Mouse (Mus musculus) liver, postnatal 0 days (tissue): ENCODE data around the gene Nhlh1. TPM values are rescaled to one million over a fixed set of nuclear protein-coding genes. Genes with fewer than 3 reads are reported as not detected.
A peak's percentile ranks its signal among the peaks of the same experiment; 100 is the strongest.

Source experiments
- ATAC-seq: fragments of 200-750 bp; cut with Nextera tagmentation; 2 replicates; pipeline ENCODE4 v1.8.0; 2017; ENCODE audit warnings: mild to moderate bottlenecking, moderate library complexity
- DNase-seq: peaks from one replicate; pipeline ENCODE4 v3.0.0-alpha.2; 2016
- H3K27ac ChIP-seq: fragments of 300-500 bp; sonication (generic); 2 replicates; pipeline ENCODE4 v1.5.1; 2014; ENCODE audit warnings: antibody characterized with exemption, moderate library complexity, mild to moderate bottlenecking, low read depth
- H3K27me3 ChIP-seq: fragments of 300-500 bp; sonication (generic); 2 replicates; pipeline ENCODE4 v1.6.1; 2014; ENCODE audit warnings: low read length, control low read depth, mixed read lengths; ENCODE audit not compliant: insufficient read depth
- H3K36me3 ChIP-seq: fragments of 300-500 bp; sonication (generic); replicated peaks from 2 replicates; pipeline ENCODE4 v1.6.1; 2014; ENCODE audit warnings: mild to moderate bottlenecking, control low read depth, low read length, moderate library complexity, mixed read lengths; ENCODE audit not compliant: insufficient read depth
- H3K4me1 ChIP-seq: fragments of 300-500 bp; sonication (generic); 2 replicates; pipeline ENCODE4 v1.6.1; 2014; ENCODE audit warnings: antibody characterized with exemption, mild to moderate bottlenecking, control low read depth; ENCODE audit not compliant: insufficient read depth
- H3K4me2 ChIP-seq: fragments of 300-500 bp; sonication (generic); 2 replicates; pipeline ENCODE4 v1.6.1; 2014; ENCODE audit warnings: low read depth, mild to moderate bottlenecking, low read length, moderate library complexity, mixed read lengths
- H3K4me3 ChIP-seq: fragments of 300-500 bp; sonication (generic); 2 replicates; pipeline ENCODE4 v1.5.1; 2014; ENCODE audit warnings: low read depth, low read length
- H3K9ac ChIP-seq: fragments of 300-500 bp; sonication (generic); replicated peaks from 2 replicates; pipeline ENCODE4 v1.6.1; 2014; ENCODE audit warnings: mild to moderate bottlenecking, moderate library complexity
- H3K9me3 ChIP-seq: fragments of 300-500 bp; sonication (generic); 2 replicates; pipeline ENCODE4 v1.6.1; 2016; ENCODE audit warnings: mild to moderate bottlenecking, control low read depth, low read length, mixed read lengths
- CTCF ChIP-seq: sonication (generic); IDR thresholded peaks from 2 replicates; pipeline ENCODE4 v1.5.1; 2016; ENCODE audit warnings: antibody characterized with exemption, low read depth
- EP300 ChIP-seq: IDR thresholded peaks from 2 replicates; pipeline ENCODE4 v1.6.1; 2016; ENCODE audit warnings: antibody characterized with exemption, low read depth, mild to moderate bottlenecking
- WGBS: fragments of 180-500 bp; shearing (Covaris S2); extraction: QIAGEN DNeasy Blood & Tissue Kit; methylation state at CpG from one replicate; pipeline ENCODE4 v1.1.7; 2014; ENCODE audit not compliant: insufficient replicate concordance; 5-methylcytosine and 5-hydroxymethylcytosine counted together
- polyA plus RNA-seq: library from polyadenylated mRNA; unstranded; fragments of >200 nt; fragmentation: Nextera tagmentation; extraction: Ambion mirVana; gene quantifications from 2 replicates; pipeline ENCODE4 v1.2.1, GENCODE M21; 2015

The Nhlh1 gene
- polyA plus RNA-seq, 1 experiment from 2014 or later, result not detected

DNA sequence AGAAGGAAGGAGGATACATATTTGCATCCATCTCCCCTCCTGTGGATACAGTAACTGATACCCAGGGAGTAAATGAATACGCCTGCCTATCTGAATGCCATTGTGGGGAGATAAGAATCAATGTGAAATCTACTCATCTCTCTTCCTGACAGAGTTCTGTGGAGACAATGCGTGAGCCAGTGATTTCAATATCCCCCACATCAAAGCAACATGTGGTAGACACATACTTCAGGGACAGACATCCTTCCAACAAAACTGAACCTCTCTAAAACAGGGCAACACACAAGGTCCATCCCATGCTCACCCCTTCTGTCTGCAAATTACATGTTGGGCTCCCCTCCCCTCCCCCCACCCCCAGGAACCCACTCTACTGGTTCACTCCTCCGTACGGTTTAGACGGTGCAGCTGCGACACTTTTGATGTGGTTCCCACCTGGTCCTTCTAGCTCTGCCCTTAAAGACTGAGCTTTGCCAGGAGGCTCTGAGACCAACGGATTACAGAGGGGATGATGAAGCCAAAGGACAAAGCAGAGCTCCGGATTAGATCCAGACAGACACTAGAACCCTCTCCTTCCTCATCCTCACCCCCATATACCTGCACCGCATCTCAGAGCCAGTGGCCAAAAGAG, 41.9 kb downstream of the Nhlh1 start:
- Histone ChIP-seq H3K4me1 (no peaks in the 10 kb centered on the region; the same call in 1 of the 2 replicates), H3K4me3 (no peak overlapping the region), H3K36me3 (no peaks in the 10 kb centered on the region), H3K4me2 (no peak overlapping the region), H3K9me3 (no peaks in the 10 kb centered on the region), H3K27ac (no peak overlapping the region), H3K9ac (no peak overlapping the region), H3K27me3 (no peaks in the 10 kb centered on the region)
- TF ChIP-seq CTCF, result no peak
- no peak for TF ChIP-seq EP300
- 75% methylated on average over 9 of the region's 9 CpGs for WGBS
- no peak for DNase-seq
- ATAC-seq, result no peak

DNA sequence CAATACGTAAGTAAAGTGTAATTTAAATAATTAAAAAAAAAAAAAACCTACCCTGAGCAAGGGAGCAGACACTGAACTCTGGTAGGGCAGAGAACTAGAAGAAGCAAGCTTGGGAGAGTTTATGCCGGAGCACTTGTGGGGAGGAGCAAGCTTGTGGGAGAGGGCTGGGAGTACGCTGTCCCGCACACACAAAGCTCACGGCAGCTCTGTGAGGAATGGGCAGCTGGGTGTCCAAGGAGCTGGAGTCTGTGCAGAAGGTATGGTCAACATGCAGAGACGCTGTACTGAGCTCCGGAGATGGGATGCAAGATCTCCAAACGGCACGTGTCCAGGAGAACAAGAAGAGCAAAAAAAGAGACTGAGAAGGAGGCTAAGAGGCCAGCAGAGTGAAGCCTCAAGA, 42.6 kb downstream of the Nhlh1 start:
- TF ChIP-seq EP300 (no peak), CTCF (no peak)
- DNase-seq, result no peak
- H3K4me1 ChIP-seq, result no peaks in the 10 kb centered on the region; the same call in 1 of the 2 replicates
- 79% methylated on average over 9 of the region's 9 CpGs for WGBS
- ATAC-seq, result no peak
- H3K9me3 ChIP-seq, result no peaks in the 10 kb centered on the region
- H3K27ac ChIP-seq, result no peak overlapping the region
- H3K4me3 ChIP-seq, result no peak overlapping the region
- H3K27me3 ChIP-seq, result no peaks in the 10 kb centered on the region
- H3K4me2 ChIP-seq, result no peak overlapping the region
- no peaks in the 10 kb centered on the region for H3K36me3 ChIP-seq
- H3K9ac ChIP-seq, result no peak overlapping the region

DNA sequence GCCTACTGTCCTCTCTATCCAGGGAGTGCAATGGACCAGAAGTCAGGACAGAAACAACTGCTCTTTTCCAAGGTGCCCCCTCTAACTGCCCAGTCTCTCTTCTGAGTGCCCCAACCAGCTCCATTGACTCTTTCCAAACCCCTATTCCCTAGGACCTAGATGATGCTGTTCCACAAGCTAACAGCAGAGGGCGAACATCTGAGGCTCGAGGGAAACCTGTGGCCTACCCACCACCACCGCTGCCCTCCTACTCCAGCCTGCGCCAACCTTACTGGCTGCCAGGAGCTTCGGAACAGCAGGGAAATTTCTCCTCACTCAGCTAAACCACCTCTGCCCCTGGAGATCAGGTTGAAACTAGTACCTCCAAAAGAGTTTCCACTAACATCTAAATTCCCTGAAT, 45.3 kb downstream of the Nhlh1 start:
- H3K27ac ChIP-seq, result no peak overlapping the region
- H3K4me2 ChIP-seq, result no peak overlapping the region
- WGBS, result 25% methylated on average over 5 of the region's 5 CpGs
- H3K4me1 ChIP-seq, result no peaks in the 10 kb centered on the region; the same call in 1 of the 2 replicates
- H3K36me3 ChIP-seq, result no peaks in the 10 kb centered on the region
- peak; percentile 64 for DNase-seq
- no peak overlapping the region for H3K4me3 ChIP-seq
- ATAC-seq, result no peak
- H3K9ac ChIP-seq, result no peak overlapping the region
- H3K27me3 ChIP-seq, result no peaks in the 10 kb centered on the region
- no peaks in the 10 kb centered on the region for H3K9me3 ChIP-seq
- no peak for TF ChIP-seq EP300
- TF ChIP-seq CTCF, result peak; percentile 79

DNA sequence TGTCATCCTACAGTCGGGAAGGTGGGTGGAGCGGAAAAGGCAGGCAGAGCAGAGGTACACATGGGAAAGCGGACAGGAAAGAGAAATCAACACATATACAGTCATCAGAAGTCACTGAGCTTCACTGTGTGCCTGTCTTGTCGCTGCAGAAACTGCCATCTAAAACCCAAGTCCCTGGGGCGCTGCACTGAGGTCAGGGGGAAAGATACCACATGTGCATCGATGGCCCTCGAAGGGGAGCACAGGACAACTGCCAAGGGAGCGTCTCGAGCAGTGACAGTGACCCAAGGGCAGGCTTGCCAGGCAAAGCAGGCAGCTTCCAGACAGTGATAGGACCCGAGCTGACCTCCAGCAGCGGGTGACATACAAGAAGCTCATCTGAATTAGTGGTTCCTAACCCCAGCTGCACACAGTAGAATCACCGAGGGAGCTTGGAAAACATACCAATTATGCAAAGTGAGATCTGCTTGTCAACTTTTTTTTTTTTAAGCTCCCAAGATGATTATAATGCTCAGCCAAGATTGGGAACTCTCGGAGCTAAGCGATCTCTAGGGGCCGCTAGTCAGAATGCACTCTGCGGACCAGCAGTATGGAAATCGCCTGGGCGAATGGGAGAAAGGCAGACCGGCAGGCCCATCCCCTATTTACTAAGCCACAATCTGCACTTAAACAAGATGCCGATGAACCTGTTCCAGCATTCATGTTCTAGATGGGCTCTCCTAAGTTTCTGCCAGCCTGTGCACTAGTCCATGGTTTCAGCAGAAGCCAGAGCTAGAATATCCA, 47.1 kb downstream of the Nhlh1 start:
- Histone ChIP-seq H3K4me1 (no peaks in the 10 kb centered on the region; the same call in 1 of the 2 replicates), H3K27ac (no peak overlapping the region), H3K4me2 (no peak overlapping the region), H3K36me3 (no peaks in the 10 kb centered on the region), H3K27me3 (no peaks in the 10 kb centered on the region), H3K9me3 (no peaks in the 10 kb centered on the region), H3K4me3 (no peak overlapping the region), H3K9ac (no peak overlapping the region)
- DNase-seq (no peak), ATAC-seq (no peak)
- WGBS, result 85% methylated on average over 20 of the region's 20 CpGs
- TF ChIP-seq CTCF, result no peak
- TF ChIP-seq EP300, result no peak

DNA sequence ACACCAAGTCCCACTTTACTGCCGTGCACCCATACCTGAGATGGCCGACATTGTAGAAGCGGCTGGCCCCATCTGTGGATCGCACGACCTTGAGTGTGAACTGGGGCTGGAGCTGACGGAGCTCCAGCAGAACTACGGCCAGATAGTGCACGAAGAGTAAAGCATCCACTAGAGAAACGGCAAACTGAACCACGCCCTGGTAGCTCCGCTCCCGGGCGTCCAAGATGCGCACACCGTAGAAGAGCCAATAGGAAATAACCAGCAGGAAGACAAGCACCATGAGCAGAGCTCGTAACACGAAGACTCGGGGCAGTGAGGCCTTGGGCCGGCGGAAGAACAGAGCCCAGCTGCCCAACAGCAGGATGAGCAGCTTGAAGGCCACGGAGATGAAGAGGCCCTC, 48.0 kb downstream of the Nhlh1 start:
- H3K4me2 ChIP-seq, result no peak overlapping the region
- WGBS, result 89% methylated on average over 21 of the region's 21 CpGs
- no peak overlapping the region for H3K27ac ChIP-seq
- no peak overlapping the region for H3K9ac ChIP-seq
- DNase-seq, result no peak
- no peaks in the 10 kb centered on the region; the same call in 1 of the 2 replicates for H3K4me1 ChIP-seq
- H3K9me3 ChIP-seq, result no peaks in the 10 kb centered on the region
- no peaks in the 10 kb centered on the region for H3K27me3 ChIP-seq
- TF ChIP-seq CTCF (no peak), EP300 (no peak)
- H3K36me3 ChIP-seq, result no peaks in the 10 kb centered on the region
- ATAC-seq, result no peak
- H3K4me3 ChIP-seq, result no peak overlapping the region

DNA sequence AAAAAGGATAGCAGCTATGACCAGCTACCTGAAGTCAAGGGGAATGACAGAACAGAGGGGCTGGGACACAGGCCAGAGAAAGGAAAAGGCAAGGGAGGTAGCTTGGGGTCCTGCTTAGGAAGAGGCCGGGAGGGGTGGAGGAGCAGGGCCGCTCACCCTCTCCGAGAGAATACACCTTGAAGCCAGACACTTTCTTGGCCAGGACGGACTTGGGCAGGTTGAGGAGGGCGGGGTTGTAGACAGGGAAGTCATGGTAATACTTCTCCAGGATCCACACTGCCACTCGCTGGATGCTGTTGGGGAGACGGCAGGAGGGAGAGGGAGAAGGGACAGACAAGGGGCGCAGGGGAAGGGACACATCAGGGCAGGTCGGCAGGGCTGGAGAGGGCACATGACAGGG, 49.0 kb downstream of the Nhlh1 start:
- no peak overlapping the region for H3K4me3 ChIP-seq
- no peaks in the 10 kb centered on the region for H3K36me3 ChIP-seq
- no peak overlapping the region for H3K4me2 ChIP-seq
- no peak overlapping the region for H3K27ac ChIP-seq
- no peaks in the 10 kb centered on the region; the same call in 1 of the 2 replicates for H3K4me1 ChIP-seq
- ATAC-seq, result no peak
- WGBS, result 83% methylated on average over 9 of the region's 9 CpGs
- no peaks in the 10 kb centered on the region for H3K27me3 ChIP-seq
- DNase-seq, result no peak
- H3K9me3 ChIP-seq, result no peaks in the 10 kb centered on the region
- TF ChIP-seq CTCF (no peak), EP300 (no peak)
- no peak overlapping the region for H3K9ac ChIP-seq
